Mouse (Mus musculus) heart, adult 2 months (tissue): ENCODE data around the gene Icmt.

Experiments used
- CTCF ChIP-seq: fragments of 200-600 bp; IDR thresholded peaks from 2 replicates; pipeline ENCODE4 v1.8.1; 2022; ENCODE audit warnings: antibody characterized with exemption, mild to moderate bottlenecking, moderate library complexity
- EP300 ChIP-seq: fragments of 200-500 bp; IDR thresholded peaks from 2 replicates; pipeline ENCODE4 v1.6.1; 2011; ENCODE audit warnings: low read depth, low read length, control low read depth; ENCODE audit not compliant: insufficient read depth
- POLR2A ChIP-seq: fragments of 200-500 bp; IDR thresholded peaks from 2 replicates; pipeline ENCODE4 v1.6.1; 2011; ENCODE audit warnings: mild to moderate bottlenecking, low read depth, low read length, control low read depth; ENCODE audit not compliant: insufficient read depth

GRCm38 (mm10) chr4:152281601-152282000 is 15.4 kb upstream of the Icmt start:
- TF ChIP-seq CTCF = no peak
- no peak for TF ChIP-seq POLR2A
- TF ChIP-seq EP300 = no peak
